Mouse (Mus musculus) liver, embryonic 16.5 days (tissue): ENCODE data around the gene Pdzk1ip1. TPM values are rescaled to one million over a fixed set of nuclear protein-coding genes. Genes with fewer than 3 reads are reported as not detected.

ENCODE experiments used
- ATAC-seq: fragments of 200-750 bp; cut with Nextera tagmentation; 2 replicates; pipeline ENCODE4 v1.8.0; 2017; ENCODE audit warnings: low read depth, mild to moderate bottlenecking, moderate number of reproducible peaks, moderate library complexity
- H3K27ac ChIP-seq: fragments of 300-500 bp; sonication (generic); 2 replicates; pipeline ENCODE4 v1.5.1; 2014; ENCODE audit warnings: mild to moderate bottlenecking, low read length
- H3K27me3 ChIP-seq: fragments of 300-500 bp; sonication (generic); 2 replicates; pipeline ENCODE4 v1.6.1; 2014; ENCODE audit warnings: low read depth, low read length, mixed read lengths; ENCODE audit not compliant: control insufficient read depth, insufficient read depth
- H3K36me3 ChIP-seq: fragments of 300-500 bp; sonication (generic); 2 replicates; pipeline ENCODE4 v1.6.1; 2014; ENCODE audit warnings: mild to moderate bottlenecking; ENCODE audit not compliant: control insufficient read depth, insufficient read depth
- H3K4me1 ChIP-seq: fragments of 300-500 bp; sonication (generic); 2 replicates; pipeline ENCODE4 v1.6.1; 2014; ENCODE audit warnings: low read depth, low read length, mixed read lengths; ENCODE audit not compliant: control insufficient read depth
- H3K4me2 ChIP-seq: fragments of 300-500 bp; sonication (generic); 2 replicates; pipeline ENCODE4 v1.6.1; 2014; ENCODE audit warnings: low read depth, low read length, mixed read lengths
- H3K4me3 ChIP-seq: fragments of 300-500 bp; sonication (generic); 2 replicates; pipeline ENCODE4 v1.5.1; 2014; ENCODE audit warnings: low read depth, mild to moderate bottlenecking, low read length
- H3K9ac ChIP-seq: fragments of 300-500 bp; sonication (generic); 2 replicates; pipeline ENCODE4 v1.6.1; 2014; ENCODE audit warnings: low read depth, low read length
- H3K9me3 ChIP-seq: fragments of 300-500 bp; sonication (generic); replicated peaks from 2 replicates; pipeline ENCODE4 v1.6.1; 2016; ENCODE audit warnings: low read length; ENCODE audit not compliant: control insufficient read depth
- WGBS: fragments of 180-500 bp; shearing (Covaris S2); extraction: QIAGEN DNeasy Blood & Tissue Kit; methylation state at CpG from one replicate; pipeline ENCODE4 v1.1.7; 2014; ENCODE audit not compliant: insufficient replicate concordance; 5-methylcytosine and 5-hydroxymethylcytosine counted together
- polyA plus RNA-seq: library from polyadenylated mRNA; unstranded; fragments of >200 nt; fragmentation: Nextera tagmentation; extraction: Ambion mirVana; gene quantifications from 2 replicates; pipeline ENCODE4 v1.2.1, GENCODE M21; 2015

Gene Pdzk1ip1
- polyA plus RNA-seq, 1 experiment from 2014 or later: 25.1 TPM

DNA sequence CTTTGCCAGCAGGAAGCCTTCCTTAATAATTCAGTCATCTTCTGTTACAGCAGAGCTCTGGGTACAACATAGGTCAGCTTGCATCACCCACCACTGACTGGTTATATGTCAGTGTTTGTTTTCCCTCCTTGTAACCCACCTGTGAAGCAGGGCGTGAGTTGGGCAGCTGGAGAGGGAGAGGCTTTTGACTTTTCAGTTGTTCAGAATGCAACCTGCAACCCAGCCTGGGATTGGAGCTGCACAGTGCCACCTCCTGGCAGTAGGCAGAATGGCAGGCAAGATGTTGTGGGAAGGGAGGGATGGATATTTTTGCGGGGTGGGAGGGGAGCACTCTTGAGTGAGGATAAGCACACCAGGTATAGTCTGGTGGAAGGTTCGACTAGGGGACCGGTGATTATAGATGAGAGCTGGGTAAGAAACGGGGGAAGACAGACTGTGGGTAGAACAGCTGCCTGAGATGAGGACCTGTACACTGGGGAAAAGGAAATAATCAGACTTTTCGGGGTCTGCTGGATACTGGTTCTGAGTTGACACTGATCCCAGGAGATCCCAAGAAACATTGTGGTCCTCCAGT, 2.9 kb upstream of the Pdzk1ip1 start:
- 11% methylated on average over 6 of the region's 6 CpGs for WGBS
- Histone ChIP-seq H3K36me3 (no peaks in the 10 kb centered on the region), H3K4me3 (no peak overlapping the region), H3K4me2 (no peak overlapping the region), H3K27ac (no peak overlapping the region), H3K9me3 (no peaks in the 10 kb centered on the region), H3K9ac (no peak overlapping the region), H3K27me3 (peaks cover 2% of the 10 kb centered on the region; the same call in 1 of the 2 replicates), H3K4me1 (peaks cover 32% of the 10 kb centered on the region)
- ATAC-seq: peak; percentile 30; the same call in 1 of the 2 replicates

DNA sequence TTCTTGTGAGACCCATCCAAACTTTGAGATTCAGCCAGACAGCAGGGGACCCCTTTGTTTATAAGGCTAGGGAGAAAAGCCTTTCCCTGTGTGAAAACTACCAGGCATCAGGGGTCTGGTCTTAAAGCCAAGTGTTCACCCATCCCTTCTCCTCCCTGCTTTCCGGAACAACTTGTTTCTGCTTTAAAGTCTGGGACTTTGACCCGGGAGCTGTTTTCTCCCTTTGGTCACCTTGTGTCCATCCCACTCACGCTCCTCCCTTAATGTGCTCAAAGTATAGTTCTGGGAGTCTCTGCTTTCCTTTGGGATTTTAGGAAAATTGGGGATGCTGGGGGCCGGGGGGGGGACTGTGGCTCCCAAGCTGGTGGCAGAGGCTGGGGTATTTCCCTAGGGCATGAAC, 2.3 kb upstream of the Pdzk1ip1 start:
- H3K27ac ChIP-seq: no peak overlapping the region
- WGBS: 67% methylated on average over 4 of the region's 4 CpGs
- no peak overlapping the region for H3K4me2 ChIP-seq
- H3K27me3 ChIP-seq: peaks cover 2% of the 10 kb centered on the region; the same call in 1 of the 2 replicates
- no peak overlapping the region for H3K9ac ChIP-seq
- H3K36me3 ChIP-seq: no peaks in the 10 kb centered on the region
- H3K4me3 ChIP-seq: no peak overlapping the region
- ATAC-seq: no peak
- H3K4me1 ChIP-seq: peaks cover 39% of the 10 kb centered on the region
- H3K9me3 ChIP-seq: no peaks in the 10 kb centered on the region

DNA sequence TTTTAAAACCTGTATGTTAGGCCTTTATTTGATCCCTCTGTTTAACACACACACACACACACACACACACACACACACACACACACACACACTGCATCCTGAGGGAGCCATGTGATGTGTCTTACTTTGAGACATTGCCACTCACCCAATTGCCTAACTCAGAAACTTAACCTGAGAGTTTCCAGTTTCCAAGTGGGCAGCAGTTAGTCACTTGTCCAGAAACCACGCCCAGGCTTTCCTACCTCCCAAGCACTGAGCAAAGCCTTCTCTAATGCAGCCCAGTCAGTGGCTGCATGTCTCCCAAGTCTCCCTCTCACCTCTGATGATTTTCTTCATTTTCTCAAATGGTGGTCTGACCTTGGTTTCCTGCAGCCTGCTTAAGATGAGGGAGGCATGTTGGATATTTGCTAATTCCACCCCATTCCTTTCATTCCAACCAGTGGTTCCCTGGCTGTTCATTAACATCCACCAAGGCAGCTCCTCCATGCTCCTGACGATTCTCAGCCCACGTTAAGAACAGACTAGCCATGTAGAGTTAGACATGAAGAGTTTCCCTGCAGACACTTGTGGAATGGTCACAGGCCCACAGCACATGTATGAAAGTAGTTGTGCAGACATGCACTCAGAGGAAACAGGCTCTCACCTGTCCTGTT, 1.6 kb upstream of the Pdzk1ip1 start:
- Histone ChIP-seq H3K4me2 (no peak overlapping the region), H3K27me3 (peaks cover 2% of the 10 kb centered on the region; the same call in 1 of the 2 replicates), H3K9ac (no peak overlapping the region), H3K4me3 (no peak overlapping the region), H3K9me3 (no peaks in the 10 kb centered on the region), H3K36me3 (no peaks in the 10 kb centered on the region), H3K4me1 (peaks cover 41% of the 10 kb centered on the region), H3K27ac (0 out of 2 replicates have a peak overlapping the region, but pooled peaks have one; percentile 7)
- WGBS: 48% methylated on average over 3 of the region's 3 CpGs
- ATAC-seq: no peak

DNA sequence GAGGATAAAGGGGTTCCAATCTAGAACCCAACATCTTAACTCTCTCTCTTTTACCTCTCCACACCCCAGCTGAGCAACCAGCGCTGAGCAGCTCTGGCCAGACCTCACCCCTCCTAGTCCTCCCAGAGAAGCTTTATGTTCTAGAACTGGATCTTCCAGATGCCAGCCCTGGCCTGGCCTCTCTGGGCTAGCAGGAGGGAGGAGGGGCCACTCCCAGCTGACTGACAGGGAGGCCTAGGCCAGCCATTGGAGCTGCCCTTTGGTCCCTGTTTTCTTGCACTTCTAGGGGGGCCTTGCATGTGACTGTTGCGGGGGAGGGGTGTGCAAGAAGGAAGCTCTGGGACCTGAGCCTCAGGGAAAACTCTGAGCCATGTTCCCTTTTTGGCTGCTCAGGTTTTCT, 2.1 kb downstream of the Pdzk1ip1 start:
- peak overlapping the region; percentile 5; the same call in 1 of the 2 replicates for H3K27ac ChIP-seq
- ATAC-seq: no peak
- peaks cover 2% of the 10 kb centered on the region; the same call in 1 of the 2 replicates for H3K27me3 ChIP-seq
- no peaks in the 10 kb centered on the region for H3K36me3 ChIP-seq
- H3K4me1 ChIP-seq: peaks cover 69% of the 10 kb centered on the region
- peak overlapping the region; percentile 51 for H3K4me3 ChIP-seq
- peak overlapping the region; percentile 19 for H3K4me2 ChIP-seq
- WGBS: 50% methylated on average over 2 of the region's 2 CpGs
- no peaks in the 10 kb centered on the region for H3K9me3 ChIP-seq
- no peak overlapping the region for H3K9ac ChIP-seq

DNA sequence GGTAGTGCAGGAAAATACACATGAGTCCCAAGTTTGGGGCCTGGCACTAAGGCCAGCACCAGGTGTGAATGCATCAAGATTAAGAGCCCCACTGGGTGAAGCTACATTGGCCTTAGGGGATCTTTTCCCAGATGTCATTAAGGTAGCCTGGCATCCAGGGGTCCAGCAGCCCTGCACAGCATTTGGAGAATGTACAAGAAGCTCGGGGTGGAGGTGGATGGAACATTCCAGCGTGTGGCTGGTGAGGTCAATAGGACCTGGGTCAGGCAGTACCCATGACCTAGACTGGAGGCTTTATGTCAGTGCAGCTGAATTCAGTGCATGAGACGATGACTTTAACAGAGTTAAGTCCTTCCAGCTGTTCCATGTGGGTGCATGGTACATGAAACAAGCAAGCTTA, 3.3 kb downstream of the Pdzk1ip1 start:
- WGBS: 71% methylated on average over 3 of the region's 3 CpGs
- H3K27ac ChIP-seq: peak overlapping the region; percentile 96
- no peaks in the 10 kb centered on the region for H3K36me3 ChIP-seq
- no peak for ATAC-seq
- H3K4me2 ChIP-seq: no peak overlapping the region
- no peaks in the 10 kb centered on the region for H3K9me3 ChIP-seq
- H3K4me1 ChIP-seq: peaks cover 74% of the 10 kb centered on the region
- no peak overlapping the region for H3K9ac ChIP-seq
- no peak overlapping the region for H3K4me3 ChIP-seq
- H3K27me3 ChIP-seq: peaks cover 2% of the 10 kb centered on the region; the same call in 1 of the 2 replicates

DNA sequence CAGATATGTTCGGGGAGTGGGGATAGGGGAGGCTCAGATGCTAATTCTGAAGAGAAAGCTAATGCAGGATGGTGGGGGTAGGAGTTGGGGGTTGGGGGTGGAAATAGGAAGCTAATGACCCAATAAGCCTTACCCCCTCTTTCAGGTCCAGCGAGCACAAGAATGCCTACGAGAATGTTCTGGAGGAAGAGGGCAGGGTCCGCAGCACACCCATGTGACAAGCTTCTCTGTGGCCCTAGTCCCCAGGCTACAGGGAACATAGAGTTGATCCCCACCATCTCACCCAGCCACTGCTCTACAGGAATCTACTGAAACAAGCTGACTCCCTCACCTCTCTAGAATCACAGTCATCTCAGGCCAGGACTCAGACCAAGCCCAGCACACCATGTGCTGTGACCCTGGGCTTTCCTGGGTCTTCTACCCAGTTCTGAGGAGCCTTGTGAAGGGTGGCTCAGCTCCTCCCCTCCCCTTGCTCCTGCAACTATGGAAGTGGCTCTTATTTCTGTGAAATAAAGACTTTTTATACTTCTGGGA, 4.9 kb downstream of the Pdzk1ip1 start:
- Histone ChIP-seq H3K27me3 (no peaks in the 10 kb centered on the region), H3K27ac (peak overlapping the region; percentile 96), H3K36me3 (no peaks in the 10 kb centered on the region), H3K9me3 (no peaks in the 10 kb centered on the region), H3K4me2 (peak overlapping the region; percentile 78), H3K4me1 (peaks cover 78% of the 10 kb centered on the region), H3K9ac (peak overlapping the region; percentile 28), H3K4me3 (no peak overlapping the region)
- ATAC-seq: no peak
- WGBS: 66% methylated on average over 4 of the region's 4 CpGs

DNA sequence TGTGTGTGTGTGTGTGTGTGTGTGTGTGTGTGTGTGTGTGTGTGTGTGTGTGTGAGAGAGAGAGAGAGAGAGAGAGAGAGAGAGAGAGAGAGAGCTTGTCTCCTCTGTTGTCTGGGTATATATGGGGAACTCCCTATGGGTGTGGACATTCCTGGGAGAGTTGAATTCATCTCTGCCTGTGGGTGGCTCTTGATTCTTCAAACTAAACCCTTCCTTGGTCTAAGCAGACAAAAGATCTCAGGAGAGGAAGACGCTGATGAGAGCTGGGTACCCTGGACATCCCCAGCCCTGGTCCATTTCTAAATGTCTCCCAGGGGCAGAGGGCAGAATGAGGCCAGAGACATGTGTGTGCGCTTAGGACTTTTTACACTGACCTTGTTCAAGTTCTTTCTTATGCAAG, 5.5 kb downstream of the Pdzk1ip1 start:
- Histone ChIP-seq H3K4me3 (peak overlapping the region; percentile 51; the same call in 1 of the 2 replicates), H3K4me1 (peaks cover 72% of the 10 kb centered on the region), H3K36me3 (no peaks in the 10 kb centered on the region), H3K9ac (peak overlapping the region; percentile 52), H3K4me2 (peak overlapping the region; percentile 78), H3K27ac (peak overlapping the region; percentile 96), H3K9me3 (no peaks in the 10 kb centered on the region), H3K27me3 (no peaks in the 10 kb centered on the region)
- WGBS: 65% methylated on average over 2 of the region's 2 CpGs
- ATAC-seq: peak; percentile 7; the same call in 1 of the 2 replicates

DNA sequence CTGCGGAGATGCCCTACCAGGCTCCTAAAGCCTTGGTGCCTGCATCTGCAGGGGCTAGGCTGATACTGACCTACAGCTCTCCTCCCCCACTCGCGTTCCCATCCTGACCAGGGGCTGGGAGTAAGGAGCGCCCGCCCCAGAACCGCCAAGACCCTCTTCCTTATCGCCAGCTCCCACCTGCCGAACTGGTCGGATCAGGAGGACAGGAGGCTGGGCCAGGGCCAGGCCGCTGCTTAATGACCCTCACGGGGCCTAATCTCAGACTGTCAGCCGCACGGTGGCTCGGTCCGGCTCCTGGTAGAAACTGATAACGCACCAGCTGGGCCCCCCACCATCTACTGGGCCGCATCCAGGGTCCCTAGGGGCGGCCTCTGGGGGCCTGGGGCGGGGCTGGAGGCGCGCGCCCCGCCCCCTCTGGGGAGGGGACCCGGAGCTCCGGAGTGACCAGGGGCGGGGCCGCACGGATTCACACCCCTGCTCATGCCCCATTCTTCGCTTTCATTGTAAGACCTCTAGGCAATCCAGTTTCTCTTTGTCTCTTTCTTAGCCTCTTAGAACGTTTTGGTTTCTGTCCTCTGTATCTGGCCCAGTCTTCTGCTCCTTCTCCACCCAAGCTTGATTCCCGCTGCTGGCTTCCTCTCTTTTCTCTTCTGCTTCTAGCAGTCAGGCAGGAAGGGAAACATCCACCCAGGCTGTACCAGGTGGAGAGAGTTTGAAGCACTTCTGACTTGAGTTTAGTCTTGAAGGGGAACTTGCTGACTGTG, 7.3 kb downstream of the Pdzk1ip1 start:
- H3K27me3 ChIP-seq: no peaks in the 10 kb centered on the region
- no peaks in the 10 kb centered on the region for H3K9me3 ChIP-seq
- H3K36me3 ChIP-seq: no peaks in the 10 kb centered on the region
- peak overlapping the region; percentile 77 for H3K9ac ChIP-seq
- H3K4me1 ChIP-seq: peaks cover 62% of the 10 kb centered on the region
- peak overlapping the region; percentile 96 for H3K27ac ChIP-seq
- WGBS: under 1% methylated on average over 31 of the region's 31 CpGs
- H3K4me3 ChIP-seq: peak overlapping the region; percentile 51
- peak; percentile 94 for ATAC-seq
- peak overlapping the region; percentile 78 for H3K4me2 ChIP-seq
